Mouse (Mus musculus) induced T-regulatory cell, adult 2 months (primary cell): ENCODE data around the gene Lrit2.

Source experiments
- DNase-seq: peaks from one replicate; pipeline ENCODE4 v3.0.0-alpha.2; 2012; ENCODE audit warnings: low read depth

The Lrit2 gene

DNA sequence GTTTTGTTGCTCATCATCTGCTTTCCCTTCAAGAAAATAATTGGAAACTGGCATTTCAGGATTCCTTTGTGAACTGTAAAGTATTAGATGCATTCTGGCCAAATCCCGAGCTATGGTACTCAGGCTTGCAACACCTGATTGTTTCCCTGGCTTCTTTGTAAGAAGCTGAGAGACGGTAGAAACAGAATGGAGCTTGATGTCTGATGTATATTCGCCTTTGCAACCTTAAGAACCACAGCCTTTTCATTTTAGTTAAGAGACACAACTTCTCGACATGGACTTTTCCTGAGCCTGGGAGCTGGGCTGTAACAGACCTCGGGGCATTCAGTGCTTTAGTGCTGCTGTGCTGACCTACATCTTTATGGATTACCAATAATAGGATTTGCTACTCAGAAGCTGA is at the start of gene Lrit2:
Lrit2 (plus strand) TSS at position 301 of the 400 bp plus-strand sequence.
- DNase-seq: no peak

DNA sequence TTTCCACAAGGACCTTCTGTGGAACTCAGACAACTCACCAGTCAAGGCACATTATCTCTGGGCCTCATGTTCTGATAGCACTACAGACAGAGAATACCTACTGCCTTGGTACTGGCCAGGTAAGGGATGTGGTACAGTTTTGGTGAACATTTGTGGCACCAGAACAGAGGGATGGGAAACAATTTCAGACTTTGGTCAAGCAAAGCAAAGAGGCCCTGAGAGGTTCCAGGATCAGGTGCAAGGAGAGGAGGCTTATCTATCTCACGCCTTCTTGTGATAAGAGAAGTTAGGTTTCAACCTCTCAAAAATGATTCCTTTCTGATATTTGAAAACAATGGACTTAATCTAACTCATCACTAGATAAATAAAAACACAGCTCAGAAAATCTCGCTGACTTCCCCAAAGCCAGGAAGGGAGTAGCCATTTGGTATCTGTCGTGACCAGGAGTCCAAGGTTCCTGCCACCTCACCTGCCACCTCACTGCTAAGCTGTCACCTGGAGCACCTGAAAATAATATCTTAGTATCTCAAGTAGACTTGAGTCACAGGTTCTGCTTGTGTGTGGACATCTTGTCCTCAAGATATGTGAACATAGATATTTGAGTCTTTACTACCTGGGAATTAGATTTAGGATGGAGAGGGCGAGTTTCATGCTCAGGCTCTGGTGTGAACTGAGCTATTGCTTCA is 40.3 kb upstream of the Lrit2 start:
- DNase-seq: no peak

DNA sequence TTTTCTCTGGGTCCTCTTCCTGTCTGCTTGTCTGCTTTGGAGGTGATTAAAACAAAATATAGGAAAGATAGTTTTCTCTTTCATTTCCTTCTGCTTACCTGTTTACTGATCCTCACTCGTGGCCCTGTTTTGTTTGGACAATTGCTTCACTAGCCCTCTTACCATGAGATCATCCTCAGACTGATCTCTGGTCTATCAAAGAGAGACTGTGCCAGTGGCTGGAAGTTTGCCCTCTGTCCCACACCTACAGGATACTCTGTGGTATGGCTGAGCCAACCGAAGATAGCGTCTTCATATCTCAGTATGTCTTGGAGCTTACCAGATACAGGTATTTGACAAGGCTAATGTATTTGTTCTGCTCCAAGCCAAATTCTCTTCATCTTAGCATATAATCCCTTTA is 39.8 kb upstream of the Lrit2 start:
- DNase-seq: no peak

DNA sequence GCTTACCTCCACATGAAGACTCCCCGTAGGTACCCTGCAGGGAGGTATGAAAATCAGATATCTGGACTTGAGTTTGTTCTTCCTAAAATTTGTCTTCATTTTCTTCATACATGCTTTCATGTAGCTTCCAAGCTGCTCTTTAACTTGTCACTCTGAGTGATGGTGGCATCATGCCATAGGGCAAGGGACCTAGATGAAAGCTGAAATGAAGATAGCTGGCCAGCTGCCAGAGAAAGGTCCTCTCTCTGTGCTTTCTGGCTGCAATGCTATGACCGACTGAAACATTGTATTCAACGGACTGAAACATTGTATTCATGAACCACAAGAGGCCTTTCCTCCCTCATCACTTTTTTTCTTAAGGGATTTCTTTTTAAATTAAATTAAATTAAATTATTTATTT is 39.2 kb upstream of the Lrit2 start:
- no peak for DNase-seq

DNA sequence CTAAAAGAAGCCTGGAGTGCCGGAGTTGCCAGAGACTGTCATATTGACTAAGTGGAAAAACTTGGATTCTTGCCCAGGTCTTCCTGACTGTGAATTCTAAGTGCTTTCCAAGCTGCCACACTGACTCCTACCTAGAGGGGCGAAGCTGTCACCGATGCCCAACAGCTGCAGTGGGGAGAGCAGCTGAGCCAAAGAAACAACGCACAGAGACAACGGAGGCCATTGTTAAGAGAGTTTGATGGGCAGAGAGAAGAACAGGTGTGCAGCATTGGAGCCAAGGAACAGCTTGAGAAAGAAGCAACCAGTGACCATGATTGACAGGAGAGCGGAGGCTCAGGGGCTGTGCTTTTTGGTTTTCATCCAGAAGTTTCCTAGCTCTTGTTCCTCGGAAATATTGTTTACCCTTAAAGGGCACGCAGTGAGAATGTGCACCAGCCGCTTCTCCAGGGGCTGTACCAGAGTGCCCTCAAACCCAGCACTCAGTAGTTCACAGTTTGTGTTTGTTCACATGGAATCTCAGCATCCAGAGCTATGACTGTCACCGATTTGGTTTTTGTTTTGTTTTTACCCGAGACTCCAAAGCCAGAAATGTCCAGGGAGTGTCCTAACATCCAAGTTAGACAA is 35.1 kb upstream of the Lrit2 start:
- no peak for DNase-seq

DNA sequence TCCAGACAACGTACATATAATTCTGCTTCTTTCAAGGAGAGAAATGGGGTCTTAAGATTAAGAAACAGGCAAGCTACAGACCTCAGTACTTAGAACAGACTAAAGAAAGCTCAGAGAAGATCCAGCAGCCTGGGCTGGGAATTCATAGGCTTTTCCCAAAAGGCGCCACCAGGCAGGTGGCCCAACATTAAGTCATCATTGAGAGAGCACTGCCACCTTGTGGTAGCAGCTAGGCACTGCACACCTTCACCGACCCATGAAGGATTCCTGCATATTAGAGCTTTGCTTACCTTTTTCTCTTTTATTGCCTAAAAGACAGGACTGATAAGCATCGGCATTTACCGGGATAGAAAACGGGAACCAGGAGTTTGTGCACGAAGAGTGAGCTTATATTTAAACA is 34.5 kb upstream of the Lrit2 start:
- DNase-seq: peak; percentile 73

DNA sequence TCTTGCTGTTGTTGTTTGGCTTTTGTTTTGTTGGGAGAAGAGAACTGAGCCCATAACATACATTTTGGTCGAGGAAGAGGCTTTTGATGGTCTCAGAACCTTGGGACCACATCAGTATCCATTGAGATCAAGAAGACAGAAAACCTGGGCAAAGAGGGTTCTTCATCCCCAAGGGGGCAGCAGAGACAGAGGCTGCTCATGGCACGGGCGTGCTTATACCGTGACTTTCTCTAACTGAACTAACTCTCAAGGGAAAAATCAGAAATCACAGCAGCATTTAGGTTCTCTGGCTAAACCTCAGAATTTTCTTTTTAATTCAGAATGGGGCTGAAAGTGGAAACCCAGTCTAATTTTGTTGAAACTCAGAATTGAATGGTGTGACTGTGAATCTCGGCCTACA is 33.3 kb upstream of the Lrit2 start:
- peak; percentile 2 for DNase-seq

DNA sequence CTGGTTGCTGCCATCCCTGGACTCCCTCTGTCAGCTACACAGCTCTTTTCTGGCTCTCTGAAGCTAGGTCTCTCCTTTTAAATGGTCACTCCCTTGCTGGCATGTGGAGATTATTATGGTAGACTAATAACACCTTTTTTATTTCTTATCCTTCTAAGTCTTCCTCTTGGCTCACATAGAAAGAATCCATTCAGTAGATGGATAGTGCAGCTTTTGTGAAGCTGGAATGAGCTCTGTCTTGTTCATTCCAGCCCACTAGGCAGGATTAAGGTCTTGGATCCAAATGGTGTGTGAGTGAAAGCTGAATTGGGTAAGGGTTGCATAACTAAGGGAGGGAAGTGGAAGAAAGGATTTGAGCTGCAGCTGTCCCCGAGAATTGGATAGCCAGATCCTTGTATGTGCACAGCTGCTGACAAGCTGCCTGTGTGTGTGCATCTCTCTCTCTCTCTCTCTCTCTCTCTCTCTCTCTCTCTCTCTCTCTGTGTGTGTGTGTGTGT is 18.8 kb upstream of the Lrit2 start, which contains the start of gene Rgr:
Rgr (minus strand) TSS at position 51 of the 497 bp plus-strand sequence.
- DNase-seq: no peak

DNA sequence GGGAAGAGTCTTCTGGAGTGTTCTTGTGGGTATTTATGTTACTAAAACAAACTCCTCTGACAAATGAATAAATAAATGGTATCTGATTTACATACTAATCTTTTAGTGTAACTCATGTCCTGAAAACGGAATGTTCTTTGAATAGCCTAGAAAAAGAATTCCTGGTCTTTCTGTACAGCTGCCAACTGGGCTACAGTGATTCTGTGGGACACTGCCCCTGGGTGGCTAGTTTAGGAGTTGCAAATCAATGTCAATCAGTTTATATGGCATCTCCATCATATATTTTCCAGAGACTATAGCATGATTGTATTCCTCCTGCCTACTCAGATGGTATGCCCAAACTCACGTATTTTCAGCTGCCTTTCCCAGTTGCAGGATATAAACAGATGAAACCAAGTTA is 2.9 kb upstream of the Lrit2 start:
- DNase-seq: no peak

DNA sequence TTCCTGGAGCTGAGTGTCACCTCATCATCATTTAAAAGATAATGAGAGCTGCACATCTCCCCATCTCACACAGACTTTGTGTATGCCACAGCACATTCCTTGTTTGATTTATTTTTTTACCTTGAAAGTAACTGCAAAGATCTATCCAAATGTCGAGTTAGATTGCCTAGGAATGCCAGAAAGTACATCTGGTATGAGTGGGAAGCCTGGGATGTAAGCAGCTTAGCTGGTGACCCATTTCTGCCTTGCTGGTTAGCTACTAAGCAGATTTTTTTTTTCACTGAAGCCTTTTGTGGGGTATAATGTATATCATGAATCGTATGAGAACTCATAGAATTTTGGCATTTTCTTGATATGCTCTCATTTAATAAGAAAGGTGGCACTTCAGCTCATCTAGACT is 1.1 kb upstream of the Lrit2 start:
- no peak for DNase-seq

DNA sequence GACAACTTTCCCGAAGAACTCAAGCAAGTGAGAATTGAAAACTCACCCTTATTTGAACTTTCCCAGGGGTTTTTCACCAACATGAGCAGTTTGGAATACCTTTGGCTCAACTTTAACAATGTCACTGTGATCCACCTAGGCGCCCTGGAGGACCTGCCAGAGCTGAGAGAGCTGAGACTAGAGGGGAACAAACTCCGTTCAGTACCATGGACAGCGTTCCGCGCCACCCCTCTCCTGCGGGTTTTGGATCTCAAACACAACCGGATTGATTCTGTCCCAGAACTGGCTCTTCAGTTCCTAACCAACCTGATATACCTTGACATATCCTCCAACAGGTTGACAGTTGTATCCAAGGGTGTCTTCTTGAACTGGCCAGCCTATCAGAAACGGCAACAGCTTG is 787 bp downstream of the Lrit2 start:
- peak; percentile 28 for DNase-seq

DNA sequence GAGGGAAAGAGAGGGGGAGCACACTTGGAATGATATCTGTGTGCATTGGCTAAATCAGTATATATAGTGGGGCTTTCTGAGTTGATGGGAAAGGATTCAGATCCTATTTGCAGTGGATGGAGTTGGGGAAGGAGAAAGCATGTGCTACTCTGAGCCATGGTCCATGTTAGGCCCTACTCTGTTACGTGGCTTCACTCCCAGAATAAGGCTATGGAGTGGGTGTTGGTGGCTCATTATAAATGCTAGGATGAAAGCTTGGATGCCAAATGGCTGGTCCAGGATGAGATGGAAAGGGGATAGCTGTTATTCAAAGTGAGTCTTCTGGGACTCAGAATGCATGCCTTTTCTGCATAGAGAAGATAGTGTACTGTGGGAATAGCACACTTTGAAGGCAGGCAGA is 13.0 kb downstream of the Lrit2 start:
- no peak for DNase-seq

DNA sequence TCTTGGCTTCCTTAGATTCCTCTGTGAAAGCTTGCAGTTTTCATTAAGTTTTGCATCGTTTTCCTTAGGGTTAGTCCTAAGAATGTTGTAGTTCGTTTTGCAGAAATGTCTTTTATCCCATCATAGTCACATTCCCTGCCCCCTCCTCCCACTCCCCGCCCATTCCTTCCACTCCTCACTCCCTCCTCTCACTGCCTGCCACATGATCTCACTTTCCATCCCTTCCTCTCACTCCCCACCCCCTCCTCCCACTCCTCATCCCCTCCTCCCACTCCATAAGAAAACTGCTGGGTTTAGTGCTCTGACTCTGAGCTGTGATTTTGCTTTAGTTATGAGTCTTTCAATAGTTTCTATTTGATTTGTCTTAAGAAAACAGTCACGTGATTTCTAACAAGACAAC is 16.0 kb downstream of the Lrit2 start:
- DNase-seq: no peak

DNA sequence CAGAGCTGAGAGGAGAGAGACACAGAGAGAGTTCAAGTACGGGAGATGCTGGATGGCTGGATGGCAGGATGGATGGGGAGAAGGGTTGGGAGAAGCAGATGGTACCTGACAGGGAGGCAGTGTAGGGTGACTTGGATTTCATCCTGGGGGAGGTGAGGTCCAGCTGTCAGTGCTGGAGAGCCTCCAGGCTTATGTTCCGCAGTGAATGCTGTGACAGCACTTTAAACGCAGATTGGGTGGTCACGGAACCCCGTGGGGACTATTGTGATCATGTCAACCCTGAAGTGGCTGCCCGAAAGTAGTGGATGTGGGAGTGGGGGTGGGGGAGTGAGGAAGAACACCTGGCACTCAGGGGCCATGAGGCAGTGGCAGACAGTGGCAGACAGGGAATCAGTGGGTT is 26.7 kb downstream of the Lrit2 start:
- DNase-seq: no peak

DNA sequence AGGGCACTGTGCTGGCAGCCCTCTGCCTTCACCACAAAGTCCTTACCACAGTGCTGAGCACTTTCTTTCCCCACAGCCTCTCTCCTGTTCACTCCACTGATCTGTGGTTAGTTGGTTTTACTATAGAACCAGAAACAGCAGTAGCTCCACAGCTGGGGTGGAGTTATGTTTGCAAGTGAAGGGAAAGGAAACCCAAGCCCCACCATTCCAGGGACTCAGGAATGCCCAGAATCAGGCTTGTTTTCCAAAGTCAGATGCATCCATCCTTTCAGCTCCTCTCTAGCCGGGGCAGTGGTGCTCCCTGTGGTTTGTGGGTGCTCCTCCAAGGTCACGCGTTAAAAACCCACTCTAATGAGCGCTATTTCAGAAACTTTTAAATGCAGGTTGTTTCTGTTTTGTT is 27.8 kb downstream of the Lrit2 start:
- no peak for DNase-seq

DNA sequence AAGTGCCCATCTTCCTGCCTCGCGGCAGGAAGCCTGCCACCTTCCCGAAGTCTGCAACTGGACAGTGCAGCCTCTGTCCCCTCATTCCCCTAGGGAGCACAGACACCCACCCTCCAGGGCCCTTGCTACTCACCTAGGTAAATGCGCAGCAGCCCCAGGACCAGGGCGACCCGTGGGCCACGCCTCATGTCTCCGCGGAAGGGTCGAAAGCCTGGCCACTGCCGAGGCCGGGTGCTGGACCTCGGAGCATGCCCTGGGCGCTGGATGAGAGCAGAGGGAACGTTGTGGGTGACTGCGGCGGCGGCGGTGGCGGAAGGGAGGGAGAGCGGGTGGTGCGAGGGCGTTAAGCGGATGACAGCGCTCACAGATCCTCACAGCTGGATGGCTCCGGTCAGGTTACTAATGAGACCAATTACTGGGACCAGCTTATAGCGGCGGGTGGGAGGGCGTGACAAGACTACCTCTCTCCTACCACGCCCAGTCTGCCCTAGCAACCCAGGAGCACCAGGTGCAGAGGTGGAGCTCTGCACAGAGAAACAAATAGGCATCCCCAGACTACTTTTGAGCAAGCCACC is 30.3 kb downstream of the Lrit2 start, which contains the start of gene Cdhr1:
Cdhr1 (minus strand) TSS at position 392 of the 575 bp plus-strand sequence.
- DNase-seq: no peak

DNA sequence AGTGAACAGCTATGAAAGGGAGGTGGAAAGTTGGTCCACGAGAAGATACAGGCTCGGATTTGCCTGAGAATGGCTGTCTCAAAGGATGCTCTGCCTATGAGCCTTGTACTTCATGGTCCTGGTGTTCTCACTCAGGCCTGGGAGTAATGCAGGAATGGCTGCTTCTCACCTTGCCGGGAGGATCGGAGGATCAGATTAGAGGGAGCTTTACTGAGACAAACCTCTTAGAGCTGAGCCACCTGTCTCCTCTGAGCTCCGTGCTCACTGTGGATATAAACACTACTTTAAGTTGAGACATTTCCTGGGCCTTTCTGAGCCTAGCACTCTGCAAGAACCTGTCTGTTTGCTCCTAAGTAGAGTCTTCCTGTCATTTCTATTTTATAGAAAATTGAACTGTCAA is 33.8 kb downstream of the Lrit2 start:
- no peak for DNase-seq

DNA sequence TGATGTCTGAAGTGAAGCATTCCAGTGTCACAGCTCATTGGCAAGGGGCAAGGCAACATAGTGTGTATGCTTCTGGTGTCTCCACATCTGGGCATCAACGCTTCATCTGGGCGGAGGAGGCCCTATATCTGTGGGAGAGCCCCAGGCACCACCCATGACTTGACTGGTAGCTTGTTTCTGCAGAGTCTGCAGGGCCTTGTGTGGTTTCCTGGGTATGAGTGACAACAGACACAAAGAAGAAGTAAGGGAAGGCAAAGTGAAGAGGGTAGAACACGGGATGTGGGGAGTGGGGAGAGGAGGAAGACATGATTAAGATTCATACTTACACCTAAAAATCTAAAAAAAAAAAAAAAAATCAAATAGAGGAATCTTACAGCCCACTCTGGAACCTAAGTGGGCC is 34.8 kb downstream of the Lrit2 start:
- DNase-seq: no peak

DNA sequence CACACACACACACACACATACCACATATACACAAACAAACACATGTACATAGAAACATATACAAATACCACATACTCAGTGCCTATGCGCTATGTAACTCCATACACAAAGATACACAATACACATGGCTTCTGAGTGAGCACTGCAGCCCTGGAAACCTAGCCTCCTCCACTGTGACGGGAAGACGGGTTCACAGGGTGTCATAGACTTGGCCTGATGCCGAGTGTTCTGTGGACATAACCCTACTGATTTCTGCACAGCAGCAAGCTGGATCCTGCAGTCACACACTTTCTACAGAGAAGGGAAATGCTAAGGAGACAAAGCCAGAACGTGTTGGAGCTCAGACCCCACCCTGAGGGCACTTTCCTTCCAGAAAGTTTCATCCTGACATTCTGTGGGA is 37.0 kb downstream of the Lrit2 start:
- DNase-seq: no peak

DNA sequence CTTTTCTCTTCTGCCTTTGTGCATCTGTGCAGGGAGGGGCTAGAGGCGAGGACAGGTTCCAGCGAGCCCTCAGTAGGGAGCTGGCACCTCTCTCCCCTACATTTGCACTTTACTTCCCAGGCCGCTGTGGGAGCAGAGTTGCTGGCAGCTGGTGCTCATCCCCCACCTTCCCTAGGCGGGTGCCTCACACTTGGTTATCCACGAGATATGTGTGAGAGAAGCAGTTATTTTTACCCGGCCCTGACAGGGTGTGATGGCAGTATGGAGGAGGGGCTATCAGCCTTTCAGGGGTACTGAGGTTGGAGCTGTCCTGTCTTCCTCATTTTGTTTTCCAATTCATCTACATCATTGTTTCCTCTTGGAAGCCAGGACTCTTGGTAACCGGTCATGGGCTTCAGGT is 38.1 kb downstream of the Lrit2 start:
- DNase-seq: no peak

DNA sequence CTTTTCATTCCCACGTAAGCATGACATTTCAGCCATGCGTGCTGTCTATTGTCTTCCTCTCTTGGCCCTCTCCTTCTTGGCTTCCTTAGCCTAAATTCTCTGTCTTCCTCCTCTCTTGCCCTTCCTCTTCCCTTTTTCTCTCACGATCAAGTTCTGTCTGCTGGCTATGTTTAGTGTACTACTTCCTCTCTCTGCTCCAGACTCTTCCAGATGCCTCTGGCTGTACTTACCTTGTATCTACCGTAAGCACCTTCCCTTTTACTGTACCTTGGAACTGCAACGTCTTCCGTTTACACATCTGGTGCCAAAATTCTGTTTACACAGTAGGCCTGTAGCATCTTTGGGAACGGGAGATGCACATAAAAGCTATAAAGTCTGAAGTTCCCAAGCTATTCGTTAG is 41.7 kb downstream of the Lrit2 start:
- no peak for DNase-seq

DNA sequence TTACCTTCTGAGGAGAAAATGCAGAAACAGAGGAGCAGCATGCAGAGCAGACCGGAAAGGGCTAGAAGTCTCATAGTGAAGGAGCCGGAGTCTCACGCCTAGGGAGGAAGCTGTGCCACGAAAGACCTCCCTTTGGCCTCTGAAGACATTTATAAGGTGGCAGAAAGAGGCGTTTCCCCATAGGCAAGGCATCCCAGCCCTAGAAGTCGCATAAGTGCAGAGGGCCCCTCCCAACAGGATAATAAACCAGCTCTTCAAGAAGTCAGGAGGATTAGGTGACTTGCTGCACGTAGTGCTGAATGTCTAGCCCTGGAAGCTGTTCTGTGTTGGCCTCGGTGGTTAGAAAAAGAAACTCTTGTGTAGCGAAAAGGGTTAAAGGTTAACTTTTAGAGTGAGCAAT is 42.2 kb downstream of the Lrit2 start:
- no peak for DNase-seq

DNA sequence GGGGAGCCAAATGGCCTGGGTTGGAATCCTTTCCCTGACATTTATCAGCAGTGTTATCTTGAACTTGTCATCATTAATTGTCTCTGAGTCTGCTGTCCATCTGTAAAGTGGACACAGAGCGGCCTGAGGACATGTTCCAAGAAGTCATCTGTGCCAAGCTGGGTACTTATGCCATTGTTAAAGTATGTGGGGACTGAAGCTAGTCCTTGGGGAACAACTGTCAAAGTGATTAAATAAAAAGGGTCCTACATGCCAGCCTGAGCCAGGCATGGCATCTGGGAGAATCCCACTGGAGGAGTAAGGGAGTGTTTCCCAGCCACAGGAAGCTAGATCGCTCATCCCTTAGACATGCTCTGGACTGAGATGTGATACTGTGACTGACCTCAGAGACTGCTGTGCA is 42.7 kb downstream of the Lrit2 start:
- DNase-seq: no peak

DNA sequence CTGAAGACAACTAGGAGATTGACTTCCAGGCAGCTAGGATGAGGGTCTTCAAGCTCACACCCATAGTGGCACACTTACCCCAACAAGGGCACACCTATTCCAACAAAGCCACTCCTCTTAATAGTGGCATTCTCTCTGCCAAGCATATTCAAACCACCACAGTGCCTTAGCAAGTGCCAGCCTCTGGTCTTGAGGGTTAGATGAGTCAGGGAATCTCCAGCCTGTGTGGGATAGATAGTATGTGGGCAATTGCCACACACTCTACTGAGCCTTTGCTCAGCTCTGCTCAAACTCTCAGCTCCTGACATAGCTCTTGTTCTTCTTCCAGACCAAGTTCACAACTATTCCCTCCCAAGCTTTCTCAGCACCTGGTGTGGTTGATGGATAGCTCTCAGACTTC is 43.6 kb downstream of the Lrit2 start:
- DNase-seq: no peak
